Mouse (Mus musculus) hematopoietic stem cell, adult 5-6 weeks (primary cell): Measurements from ENCODE around the gene Scn3b. TPM values are rescaled to one million over a fixed set of nuclear protein-coding genes. Genes with fewer than 3 reads are reported as not detected.

Experiments used
- ATAC-seq, 2 experiments: fragments of 125-278 bp in 1 of 2; replicated peaks in 1 of 2; 2 replicates each; pipeline ENCODE4 v1.8.0; 2016 to 2017; ENCODE audit warnings: inconsistent platforms in 2 of 2, mild to moderate bottlenecking in 2 of 2, moderate number of reproducible peaks in 2 of 2, low read depth in 1 of 2, moderate TSS enrichment in 1 of 2; ENCODE audit not compliant: low FRiP score in 2 of 2, poor library complexity in 2 of 2, severe bottlenecking in 2 of 2, insufficient read depth in 1 of 2, low TSS enrichment in 1 of 2
- total RNA-seq: library from RNA; stranded (forward); fragments of 172-1452, 232-1000 nt; gene quantifications from 2 replicates; pipeline ENCODE4 v1.2.3, GENCODE M21; 2017

Scn3b gene
- total RNA-seq, 1 experiment from 2014 or later: 1.5 TPM

DNA sequence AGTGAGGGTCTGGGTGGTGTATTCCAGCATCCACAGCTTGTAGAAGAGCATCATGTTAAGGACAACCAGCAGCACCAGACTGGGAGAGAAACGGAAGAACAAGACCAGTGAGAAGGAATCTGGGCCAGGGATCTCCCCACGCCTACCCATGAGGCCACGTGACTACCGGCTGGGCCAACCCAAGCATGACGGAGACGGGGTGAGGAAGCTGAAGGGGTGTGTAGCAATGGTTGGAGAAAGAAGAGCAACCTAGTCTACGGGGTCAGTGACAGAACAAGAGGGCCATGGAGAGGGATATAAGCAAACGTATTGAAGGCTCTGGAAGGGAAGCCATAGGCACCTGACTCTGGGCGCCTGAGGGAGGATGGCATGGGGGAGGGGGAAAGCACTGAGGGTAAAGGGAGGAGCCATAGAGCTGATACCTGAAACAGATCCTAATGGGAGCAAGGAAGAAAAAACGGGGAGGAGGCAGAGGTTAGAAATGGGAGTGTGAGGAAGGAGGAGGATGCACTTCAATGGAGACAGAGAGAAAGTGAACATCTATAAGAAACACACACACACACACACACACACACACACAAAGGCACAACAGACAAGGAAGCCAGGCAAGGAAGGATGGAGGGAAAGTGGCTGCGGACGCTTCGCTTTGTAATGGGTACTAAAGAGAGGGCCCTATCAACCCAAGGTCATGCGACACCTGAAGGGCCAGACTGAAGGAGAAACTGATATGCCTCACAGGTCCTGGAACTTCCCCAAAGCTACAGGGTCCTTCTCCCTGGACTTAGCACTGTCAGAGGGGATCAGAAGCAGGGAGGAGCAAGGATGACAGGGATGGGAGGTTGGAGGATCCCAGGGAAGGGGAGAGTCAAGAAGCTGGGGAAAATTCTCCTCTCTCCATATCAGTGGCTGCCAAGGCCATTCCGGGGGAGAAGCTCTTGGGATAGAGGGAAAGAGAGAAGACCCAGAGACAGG is 31.3 kb downstream of the Scn3b start:
- ATAC-seq: no peak

DNA sequence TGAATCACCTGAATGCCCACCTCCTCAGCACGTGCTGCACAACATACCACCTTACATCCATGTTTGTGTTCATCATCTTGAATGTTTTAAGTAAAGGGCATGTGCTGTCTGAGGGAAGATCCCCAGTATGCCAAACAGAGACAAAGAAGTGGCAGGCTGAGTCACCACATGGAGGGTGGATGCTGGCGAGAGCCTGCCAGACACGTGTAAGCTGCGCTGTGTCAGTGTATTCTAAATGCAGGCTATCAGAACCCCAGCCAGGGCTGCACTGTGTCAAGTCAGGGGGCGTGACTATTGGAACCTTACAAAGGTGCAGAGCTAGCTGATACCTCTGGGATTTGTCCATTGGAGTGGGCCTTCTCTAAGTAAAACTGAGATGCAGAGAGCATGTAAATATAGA is 32.5 kb downstream of the Scn3b start:
- no peak for ATAC-seq

DNA sequence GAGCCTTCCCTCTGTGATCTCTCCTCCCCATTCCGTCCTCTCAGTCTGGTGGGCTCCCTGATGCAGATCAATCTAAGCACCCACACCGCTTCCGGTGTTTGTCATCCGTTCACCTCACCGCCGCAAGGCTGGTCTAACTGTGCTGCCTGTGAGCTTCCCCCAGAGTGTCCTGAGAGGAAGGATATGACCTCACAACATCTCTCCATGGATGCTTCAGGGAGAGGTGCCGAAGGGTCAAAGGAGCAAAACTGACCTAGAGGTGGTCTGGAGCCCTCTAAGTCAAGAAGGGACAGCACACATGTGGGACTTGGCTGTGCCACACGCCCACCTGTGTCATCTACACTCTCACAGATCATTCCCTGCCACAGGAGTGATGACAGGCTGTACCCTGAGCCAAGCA is 33.4 kb downstream of the Scn3b start:
- ATAC-seq: no peak

DNA sequence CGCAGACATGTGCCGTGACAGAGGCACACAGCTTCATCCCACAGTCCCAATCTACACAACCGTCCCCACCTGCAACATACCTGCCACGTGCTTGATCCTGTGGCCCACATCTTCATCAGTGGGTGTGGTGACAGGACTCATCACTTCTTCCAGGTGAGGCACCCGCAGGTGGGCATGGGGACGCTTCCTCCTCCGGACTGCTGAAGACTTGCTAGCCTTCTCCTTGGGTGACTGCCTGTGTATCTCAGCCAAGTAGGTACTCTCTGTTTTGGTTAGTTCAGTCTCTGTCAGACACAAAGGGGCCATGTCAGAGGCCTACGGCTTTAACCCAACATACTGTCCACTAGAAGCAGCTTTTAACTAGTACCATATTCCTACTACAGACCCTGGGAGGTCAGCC is 35.2 kb downstream of the Scn3b start:
- ATAC-seq: no peak

DNA sequence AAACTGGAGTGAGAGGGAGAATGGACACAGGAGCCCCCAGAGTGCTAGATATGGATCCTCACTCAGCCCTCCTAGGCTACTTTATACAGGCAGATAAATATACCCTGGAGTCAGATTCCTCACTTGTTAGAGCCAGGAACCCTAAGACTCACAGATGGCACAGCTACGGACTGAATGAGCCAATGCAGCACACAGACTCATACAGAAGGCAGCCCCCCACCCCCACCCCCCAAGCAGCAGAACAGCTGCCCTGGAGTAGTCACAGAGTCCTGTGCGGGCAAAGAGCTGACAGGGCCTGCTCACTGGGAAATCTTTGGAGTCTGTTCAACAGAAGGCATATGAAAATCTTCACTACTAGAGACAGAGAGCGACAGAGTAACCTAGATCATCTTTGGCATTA is 38.3 kb downstream of the Scn3b start:
- no peak for ATAC-seq

DNA sequence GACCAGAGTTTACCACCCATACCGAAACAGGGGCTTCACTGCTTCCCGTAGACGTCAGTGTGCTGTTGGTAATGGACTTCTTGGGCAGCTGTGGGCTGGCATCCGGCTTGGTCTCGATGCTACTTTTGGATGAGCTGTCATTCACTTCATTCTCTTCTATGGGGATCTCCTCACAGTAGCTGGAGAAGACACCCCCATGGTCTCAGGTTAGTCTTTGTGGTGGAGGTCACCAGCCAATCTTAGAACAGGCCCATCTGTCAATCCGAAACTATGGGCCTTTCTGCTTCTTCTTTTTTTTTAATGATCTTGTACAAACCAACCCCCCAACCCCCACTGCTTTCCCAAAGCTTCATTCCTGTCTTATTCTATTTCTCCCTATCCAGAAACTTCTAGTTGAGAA is 40.9 kb downstream of the Scn3b start:
- ATAC-seq: no peak

DNA sequence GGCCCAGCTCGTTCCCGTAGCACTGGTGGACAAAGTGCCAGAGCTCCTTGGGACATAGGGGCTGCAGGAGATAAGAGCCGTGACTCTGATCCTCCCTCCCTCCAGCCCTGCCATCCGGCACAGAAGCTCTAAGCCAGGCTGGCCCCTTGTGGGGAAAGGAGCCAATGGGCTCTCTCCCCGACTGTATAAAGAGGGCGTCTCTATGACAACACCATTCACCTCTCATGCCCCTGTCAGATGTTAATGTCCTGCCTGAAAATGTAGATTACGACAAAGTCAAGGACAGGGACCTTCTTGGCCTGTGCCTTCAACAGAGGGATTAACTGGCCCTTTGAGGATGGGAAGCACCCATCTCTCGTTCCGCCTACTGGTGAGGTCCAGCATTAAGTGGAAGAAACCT is 42.8 kb downstream of the Scn3b start:
- no peak for ATAC-seq

DNA sequence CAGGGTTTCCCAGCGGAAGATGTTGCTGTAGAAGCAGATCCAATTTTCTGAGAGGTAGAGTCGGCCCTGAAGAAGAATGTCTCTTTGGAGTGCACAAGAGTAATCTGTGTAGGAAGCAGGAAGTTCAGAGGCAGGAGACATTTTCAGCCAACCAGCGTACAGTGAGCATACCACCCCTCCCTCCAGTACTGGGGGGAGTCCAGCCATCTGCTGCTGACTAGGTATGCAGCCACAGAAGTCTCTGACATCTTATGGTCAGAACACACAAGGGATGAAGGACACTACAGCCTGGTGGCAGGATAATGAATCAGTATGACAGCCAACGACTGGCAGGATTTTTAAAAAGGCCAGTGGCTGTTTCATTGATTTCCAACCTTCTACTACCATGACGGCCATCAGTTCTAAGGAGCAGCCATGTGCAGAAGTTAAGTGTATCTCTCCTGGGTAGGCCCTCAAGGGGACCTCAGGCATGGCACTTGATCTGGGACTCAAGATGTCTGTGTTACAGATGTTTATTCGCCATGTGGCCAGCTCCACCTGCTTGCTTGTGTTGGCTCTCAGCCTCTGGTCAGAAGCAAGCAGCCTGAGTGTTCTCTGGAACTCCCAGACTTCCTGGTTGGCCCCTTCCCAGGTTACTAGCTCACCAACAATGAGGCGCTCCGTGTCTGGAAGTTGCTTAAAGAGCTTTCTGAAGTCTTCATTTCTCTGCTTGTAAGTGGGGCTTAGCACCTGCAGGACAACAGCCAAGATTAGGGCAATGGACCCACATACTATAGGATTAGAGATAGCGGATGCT is 48.0 kb downstream of the Scn3b start:
- ATAC-seq: no peak

DNA sequence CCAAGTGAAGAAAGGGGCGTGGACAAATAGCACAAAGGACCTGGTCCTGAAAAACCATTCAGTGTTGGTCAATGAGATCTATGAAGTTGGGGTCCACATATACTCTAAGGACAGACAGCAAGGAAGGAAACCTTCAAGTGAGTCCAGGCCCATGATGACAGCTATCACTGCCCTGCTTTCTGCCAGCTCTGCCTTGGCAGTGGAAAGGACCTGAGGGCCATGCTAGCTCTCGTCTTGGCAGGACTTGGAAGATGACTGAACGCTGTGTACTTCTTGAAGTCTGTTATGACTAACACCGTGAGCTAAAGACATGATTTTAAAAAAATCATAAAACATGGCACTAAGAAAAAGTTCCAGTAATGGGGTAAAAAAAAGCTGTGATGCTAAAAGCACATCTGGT is 48.7 kb downstream of the Scn3b start:
- ATAC-seq: no peak

DNA sequence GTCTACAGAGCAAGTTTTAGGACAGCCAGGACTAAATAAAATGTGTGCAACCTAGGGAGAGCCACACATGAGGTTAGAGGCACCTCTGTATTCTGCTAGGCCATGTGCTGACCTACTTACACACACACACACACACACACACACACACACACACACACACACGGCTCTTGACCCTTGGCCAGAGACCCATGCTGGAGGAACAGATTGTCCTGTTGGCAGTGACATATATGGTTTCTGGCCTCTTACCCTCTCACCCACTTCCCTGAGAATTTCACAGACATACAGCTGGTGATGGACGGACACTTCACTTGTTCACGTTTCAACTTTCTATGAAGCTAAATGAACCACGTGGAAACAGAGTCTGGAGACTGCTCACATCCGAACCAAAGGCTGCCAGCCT is 49.8 kb downstream of the Scn3b start:
- no peak for ATAC-seq

DNA sequence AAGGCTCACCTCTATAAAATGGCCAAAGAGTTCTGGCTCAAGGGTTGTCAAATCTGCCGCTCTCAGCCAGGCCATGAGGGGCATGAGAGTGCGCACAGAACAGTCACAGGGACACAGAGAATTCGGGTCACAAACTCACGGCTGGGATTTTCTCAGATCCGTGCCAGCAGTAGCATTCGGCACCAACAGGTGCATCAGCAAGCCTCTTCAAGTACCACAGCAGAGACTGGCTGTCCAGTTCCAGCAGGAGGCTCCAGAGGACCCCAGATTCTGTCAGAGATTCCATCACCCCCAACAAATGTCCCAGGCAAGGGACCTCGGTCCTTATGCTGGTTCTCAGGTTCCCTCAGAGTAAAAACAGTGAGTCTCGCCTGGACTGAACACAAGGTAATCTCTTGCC is 51.4 kb downstream of the Scn3b start:
- ATAC-seq: no peak

DNA sequence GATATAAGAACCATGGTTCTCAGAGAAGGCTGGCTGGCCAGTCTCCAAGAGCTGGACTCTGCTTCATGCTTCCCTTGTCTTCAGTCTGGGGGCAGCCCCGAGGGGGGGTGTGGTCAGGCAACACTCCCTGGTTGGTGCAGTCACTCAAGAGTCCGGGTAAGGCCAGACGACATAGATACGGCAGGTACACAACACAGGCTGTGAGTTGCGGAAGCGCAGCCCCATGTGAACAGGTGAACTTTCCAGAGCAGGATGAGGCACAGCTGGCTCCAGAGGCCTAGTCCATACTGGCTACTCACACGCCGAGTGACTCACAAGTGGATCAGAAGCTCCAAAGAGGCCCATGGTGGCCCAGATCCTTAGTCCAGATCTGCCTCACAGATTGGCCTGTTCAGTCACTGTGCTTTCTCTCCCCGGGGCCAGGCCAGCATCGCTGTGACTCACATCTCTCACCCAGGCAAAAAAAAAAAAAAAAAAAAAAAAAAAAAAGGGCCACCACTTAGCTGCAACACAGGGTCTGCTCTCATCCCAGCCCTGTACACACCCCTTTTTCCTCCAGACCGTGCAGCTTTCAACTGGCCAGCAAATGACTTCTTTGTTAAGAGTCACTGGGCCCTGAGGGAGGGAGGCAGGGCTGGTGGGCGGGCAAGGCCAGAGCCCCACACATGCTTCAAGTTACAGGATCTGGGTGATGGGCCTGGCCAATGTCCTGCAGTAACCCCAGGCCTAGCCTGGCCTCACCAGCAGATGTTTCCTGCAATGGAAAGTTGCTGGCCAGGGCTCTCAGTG is 52.1 kb downstream of the Scn3b start:
- ATAC-seq: peak; percentile 77 to 79

DNA sequence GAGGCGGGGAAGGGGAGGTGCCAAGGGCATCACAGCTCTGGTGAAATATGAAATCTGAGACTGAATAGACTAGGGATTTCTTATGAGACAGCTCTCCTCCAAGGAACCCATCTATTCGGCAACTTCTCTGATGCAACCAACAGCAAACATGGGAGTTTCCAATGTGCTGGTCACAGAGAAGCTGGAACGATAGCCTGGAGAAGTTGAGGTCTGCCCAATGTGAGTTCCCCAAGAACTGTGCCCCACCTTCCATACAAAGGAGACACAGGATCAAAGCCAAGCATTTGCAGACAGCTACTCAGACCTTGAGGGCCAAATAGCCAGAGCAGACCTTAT is 52.6 kb downstream of the Scn3b start:
- ATAC-seq: no peak

DNA sequence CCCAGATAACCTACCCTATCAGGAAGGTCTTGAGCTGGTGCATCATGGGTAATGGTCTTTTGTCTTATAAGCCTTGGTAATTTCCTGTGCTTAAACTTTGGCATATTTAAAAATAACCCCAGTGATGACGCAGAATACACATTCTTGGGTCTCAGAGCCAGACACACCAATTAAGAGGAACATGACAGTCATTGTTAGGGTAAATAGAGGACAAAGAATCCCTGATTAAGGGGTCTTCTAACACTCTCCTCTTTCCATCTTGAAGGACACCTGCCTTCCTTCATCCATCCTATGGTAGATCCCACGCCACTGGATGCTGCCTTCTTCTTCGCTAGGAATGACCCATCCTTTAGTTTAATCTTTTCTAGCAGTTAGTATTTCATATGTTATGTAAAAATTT is 53.4 kb downstream of the Scn3b start:
- ATAC-seq: no peak

DNA sequence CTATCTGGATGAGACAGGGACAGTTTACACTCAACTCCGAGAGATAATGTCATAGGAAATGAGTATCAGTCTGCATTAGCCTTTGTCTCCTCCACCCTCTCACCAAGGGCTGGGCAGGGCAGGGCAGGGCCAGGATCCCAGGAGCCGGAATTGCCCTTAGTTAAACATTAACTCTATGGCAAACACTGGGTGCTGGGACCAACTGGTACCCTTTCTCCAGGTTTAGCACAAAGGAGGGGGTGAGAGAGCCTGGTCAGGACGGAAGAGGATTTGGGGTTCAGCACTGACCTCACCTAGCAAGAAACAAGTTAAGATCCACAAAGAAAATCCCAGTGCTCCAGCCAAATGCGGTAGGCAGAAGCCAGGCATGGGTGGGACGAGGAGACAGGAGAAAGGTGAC is 54.2 kb downstream of the Scn3b start:
- ATAC-seq: no peak

DNA sequence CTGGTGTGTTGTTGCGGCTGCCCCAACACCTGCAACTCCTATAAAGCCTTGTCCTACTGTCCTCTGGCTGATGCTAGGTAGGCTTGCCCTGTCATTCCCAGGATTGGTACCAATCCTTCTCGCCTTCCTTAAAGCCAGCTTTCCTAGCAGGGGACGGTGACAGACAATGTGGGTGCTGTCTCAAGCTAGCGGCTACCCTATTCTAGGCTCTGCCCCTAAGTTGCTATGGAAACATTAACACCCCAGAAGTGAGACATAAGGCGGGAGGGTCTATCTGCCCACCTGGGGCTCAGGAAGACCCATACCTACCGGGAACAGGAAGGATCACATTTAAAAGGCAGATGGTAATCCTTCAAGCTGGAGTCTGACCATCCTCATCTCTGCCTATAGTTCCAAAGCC is 54.8 kb downstream of the Scn3b start:
- ATAC-seq: no peak

DNA sequence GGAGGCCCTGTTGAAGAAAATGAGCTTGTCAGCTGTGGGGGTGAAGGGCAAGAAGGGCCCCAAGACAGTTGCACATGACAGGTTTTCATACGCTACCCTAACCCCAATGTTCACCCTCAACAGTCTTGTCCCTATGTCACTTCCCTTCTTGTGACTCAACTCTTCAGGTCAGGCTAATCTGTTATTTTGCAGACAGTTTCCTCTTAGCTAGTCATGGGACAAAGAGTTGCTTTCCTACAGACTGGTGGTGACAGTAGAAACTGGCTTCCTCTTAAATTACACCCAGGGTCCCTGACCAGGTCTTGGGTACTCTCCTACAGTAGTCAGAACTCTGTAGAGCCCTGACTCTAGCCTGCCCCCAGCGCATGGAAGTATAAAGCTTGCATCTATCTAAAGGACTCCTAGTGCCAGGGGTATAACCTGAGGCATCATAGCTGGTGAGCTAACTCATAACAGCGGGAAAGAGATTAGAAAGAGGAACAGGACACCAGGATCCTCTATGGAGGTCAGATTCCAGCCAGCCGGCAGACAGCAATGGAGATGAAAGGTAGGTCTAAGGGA is 55.3 kb downstream of the Scn3b start:
- ATAC-seq: peak; percentile 53 to 62

DNA sequence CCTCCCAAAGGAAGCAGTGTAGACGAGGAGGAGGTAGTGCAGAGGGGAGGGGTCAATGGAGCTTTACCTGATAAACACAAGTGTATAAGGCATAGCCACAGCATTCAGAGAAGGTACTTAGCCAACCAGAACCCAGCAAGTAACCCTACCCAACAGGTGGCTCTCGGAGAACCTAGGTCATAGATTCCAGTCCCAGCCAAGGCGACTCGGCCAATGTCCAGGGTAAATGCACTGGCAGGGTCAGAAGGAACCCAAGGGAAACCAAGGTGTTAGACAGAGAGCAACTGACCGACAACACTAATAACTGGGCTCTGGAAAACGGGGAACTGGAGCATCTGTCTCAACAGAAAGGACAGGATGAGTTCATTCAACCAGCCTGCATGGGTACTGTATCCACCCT is 55.8 kb downstream of the Scn3b start:
- ATAC-seq: no peak
